Mouse (Mus musculus) granulocyte monocyte progenitor cell, adult 5-6 weeks (primary cell): ENCODE measurements around the gene Anapc15. TPM values are rescaled to one million over a fixed set of nuclear protein-coding genes. Genes with fewer than 3 reads are reported as not detected.

Source experiments
- ATAC-seq: replicated peaks from 2 replicates; pipeline ENCODE4 v1.8.0; 2016; ENCODE audit warnings: mild to moderate bottlenecking, moderate TSS enrichment, inconsistent platforms; ENCODE audit not compliant: poor library complexity, severe bottlenecking
- total RNA-seq, 2 experiments: library from RNA; stranded (forward) in 1 of 2; stranded (reverse) in 1 of 2; fragments of 200-712, 200-1000 nt in 1 of 2; fragments of >200 nt in 1 of 2; fragmentation: Nextera tagmentation in 1 of 2; gene quantifications; 2 replicates each; pipeline ENCODE4 v1.2.3; 2014 to 2017

The Anapc15 gene
- 111 and 144 TPM in 2 replicates for total RNA-seq (2014; fragmentation: Nextera tagmentation)
- 80.1 and 145 TPM in 2 replicates for total RNA-seq (2017)

GRCm38 (mm10) chr7:101863415-101863814 is at the start of gene Anapc15:
TSS of gene Anapc15 (plus strand) at chr7:101863715.
- ATAC-seq: peak; percentile 35; the same call in 1 of the 2 replicates

DNA sequence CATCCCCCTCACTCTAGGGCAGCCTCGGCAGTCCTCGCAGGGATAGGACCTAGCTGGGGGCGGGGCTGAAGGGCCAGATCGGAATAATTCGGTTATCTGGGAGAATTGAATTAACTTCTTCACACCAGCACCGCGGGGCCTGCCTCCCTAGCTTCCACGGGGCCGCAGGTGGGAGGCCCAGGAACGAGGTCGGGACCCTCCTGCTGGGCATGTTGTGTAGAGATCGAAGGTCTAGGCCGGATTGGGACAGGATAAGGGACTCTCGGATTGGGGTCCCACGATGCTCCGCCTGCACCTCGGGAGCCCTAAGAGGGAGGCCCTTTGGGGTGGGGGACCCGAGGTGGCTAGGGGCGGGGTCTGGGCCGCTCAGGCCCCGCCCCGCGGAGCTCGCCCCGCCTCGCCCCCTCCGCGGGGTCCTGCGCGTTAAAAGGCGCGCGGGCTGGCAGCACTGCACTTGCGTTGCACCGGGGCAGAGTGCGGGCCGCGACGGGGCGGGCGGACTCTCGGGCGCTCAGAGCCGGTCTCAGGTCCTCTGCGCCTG is 45.6 kb upstream of the Anapc15 start, which contains the start of gene Phox2a:
Gene Phox2a, plus strand, starts transcription at position 453 of the 541 bp plus-strand sequence.
- ATAC-seq: no peak

GRCm38 (mm10) chr7:101820295-101821030 is 43.1 kb upstream of the Anapc15 start:
- ATAC-seq: no peak

- peak; percentile 60 for ATAC-seq
These were observed 41.7 kb upstream of the Anapc15 start for GRCm38 (mm10) chr7:101821571-101822501.

DNA sequence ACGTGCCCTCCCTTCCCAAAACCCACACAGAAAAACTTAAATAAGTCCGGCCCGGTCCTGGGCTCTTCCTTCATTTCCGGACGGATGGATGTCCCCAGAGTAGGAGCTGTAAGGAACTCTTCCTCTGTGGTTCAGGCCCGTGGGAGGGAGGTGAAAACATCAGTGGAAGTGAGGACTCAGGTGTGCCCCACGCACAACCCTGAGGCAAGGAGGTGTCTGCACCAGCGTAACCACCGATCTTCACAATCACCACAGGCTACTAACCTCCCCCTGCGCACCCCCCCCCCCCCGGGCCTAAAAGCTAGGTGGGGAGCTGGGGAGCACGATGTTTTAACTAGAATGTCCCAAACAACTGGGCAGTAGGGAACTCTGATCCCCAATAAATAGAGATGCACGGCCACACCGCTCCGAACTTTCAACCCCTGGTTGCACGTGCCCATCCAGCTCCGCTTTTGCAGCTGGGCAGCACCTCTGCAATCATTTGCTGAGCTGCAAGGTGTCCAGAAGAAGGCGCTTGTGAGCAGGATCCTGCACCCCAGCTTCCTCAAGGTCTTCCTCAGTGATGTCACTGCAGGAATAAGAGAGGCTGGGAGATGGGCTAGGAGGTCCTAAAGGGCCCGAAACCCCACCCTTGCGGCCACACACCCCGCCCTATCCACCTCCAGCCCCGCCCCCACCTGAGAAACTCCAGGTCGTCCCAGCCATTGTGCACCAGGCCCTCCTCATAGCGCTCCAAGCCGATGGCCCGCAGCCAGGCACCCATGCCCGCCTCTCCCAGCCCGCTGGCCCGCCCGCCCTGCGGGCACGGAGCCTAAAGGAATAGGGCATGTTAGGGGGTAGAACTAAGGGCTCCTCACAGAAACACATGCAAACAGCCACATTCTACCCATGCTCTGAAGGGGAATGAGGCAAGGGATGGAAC is 40.4 kb upstream of the Anapc15 start:
- ATAC-seq: no peak

DNA sequence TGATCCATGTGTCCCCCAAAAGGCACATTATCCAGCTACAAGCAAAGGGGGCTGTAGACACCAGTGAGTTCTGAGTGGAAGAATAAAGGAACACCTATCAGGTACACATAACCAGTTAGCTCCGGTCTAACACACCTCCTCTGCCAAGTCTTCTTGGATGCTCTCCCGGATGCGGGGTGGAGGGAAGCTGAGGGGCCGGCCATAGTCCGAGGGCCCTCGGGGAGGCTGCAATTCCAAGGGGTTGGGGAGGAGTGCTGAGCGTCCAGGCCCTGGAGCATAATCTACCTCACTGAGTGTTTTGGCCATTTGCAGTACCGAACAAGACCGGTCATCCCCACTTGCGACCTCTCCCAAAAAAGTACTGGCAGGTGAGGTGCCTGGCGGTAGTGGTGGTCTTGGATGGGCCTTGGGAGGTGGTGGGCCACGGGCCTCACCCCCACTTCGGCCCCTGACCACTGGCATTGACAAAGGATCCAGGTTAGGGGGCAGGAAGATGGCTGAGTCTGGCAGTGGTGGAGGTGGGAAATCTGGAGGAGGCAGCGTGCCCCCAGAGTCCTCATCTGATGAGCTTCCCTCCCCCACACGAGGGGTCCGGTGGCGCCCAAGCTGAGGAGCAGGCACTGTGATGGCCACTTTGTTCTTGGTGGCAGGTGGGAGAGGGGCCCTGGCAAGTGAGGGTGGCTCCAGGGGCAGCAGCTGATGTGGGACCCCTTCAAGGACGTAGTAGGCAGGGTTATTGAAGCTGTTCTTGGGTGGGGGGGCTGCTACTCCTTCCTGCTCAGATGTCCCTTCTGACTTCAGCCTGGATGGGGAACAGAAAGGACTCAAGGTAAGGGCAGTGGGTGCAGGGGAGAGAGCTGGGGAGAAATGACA is 39.5 kb upstream of the Anapc15 start:
- no peak for ATAC-seq

DNA sequence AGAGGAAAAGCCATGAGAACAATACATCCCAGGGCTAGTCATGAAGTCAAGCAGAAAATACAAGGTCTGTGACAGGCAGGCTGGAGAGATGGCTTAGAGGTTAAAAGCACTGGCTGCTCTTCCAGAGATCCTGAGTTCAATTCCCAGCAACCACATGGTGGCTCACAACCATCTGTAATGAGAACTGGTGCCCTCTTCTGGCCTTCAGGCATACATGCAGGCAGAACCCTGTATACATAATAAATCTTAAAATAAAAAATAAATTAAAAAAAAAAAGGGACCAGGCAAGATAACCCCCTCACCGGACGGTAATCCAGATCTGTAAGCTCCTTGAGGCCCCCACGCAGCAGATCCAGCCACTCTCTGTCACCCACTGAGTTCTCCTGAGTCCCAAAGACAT is 33.1 kb upstream of the Anapc15 start:
- ATAC-seq: no peak

- no peak for ATAC-seq
These were observed 32.1 kb upstream of the Anapc15 start for GRCm38 (mm10) chr7:101831437-101831836.

GRCm38 (mm10) chr7:101832372-101832771 is 31.1 kb upstream of the Anapc15 start:
- no peak for ATAC-seq

DNA sequence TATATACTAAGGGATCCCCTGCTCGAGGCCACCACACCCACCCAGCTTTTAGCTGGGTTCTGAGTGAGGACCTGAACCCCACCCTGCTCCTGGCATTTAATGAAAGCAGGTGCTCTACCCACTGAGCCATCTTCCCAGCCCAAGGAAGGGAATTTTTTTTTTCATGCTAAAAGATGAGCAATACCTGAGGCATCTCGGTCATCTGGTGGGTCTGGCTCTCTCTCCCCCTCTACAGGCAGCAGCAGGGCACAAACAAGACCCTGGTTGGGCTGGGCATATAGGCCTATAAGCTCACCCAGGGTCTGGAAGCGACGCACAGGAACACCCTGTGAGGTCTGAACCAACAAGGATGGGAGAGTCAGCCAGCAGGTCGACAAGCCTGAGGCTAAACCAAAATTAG is 30.2 kb upstream of the Anapc15 start:
- ATAC-seq: no peak

DNA sequence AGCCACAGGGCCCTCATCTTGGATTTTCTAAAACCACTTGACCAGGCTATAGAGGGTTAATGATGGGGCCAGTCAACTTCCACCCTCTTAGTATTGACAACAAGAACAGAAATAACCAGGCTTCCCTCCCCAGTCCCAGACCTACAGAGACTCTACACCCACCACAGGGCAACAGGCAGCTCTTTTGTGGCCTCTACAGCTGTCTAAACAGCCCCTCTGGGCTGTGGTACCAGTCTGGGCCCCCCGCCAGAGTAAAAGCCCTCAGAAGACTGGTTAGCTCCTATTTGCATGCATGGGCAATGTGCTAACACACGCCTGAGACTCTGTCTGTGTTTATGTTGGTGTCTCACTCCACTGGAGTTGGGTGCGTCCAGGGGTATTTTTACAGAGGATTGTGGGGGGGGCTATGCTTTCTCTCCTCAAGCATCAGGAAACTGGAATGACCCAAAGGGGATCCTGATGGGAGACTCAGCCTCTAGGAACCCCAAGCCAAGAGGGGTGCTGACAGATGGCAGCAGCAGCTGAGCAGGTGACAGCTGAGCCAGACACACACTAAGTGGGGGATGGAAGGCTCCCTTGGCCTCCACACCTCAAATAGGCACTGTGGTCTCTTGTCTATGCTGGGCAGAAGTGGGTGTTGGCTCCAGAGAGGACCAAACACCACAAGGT is 29.5 kb upstream of the Anapc15 start:
- no peak for ATAC-seq

- ATAC-seq: no peak
These were observed 28.6 kb upstream of the Anapc15 start for GRCm38 (mm10) chr7:101834903-101835302.

GRCm38 (mm10) chr7:101835457-101836109 is 27.9 kb upstream of the Anapc15 start:
- no peak for ATAC-seq

GRCm38 (mm10) chr7:101836271-101837153 is 27.0 kb upstream of the Anapc15 start:
- peak; percentile 48 for ATAC-seq

DNA sequence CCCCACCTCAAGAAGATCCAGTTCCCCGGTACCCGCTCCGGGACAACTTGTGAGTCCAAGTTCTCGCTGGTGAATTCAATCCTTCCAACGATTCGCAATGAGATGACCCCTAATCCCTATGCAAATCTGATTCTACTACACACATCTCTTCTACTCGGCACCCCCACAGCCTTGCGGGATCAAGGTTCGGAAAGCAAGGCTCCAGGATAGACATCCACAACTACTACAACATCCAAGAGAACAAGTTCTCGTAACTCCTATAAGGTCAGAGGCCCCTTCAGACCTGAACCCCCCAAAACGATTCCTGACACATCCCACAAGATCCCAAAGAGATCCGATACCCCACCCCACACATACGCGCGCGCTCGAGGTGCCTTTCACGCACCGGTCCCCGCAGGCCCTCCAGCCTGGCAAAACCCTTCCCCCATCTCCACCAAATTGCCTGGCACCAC is 26.3 kb upstream of the Anapc15 start:
- ATAC-seq: 0 out of 2 replicates have a peak, but pooled peaks have one; percentile 1

- peak; percentile 36 for ATAC-seq
These were observed 25.7 kb upstream of the Anapc15 start, which contains the start of gene Inppl1 for GRCm38 (mm10) chr7:101837606-101838471. TSS of gene Inppl1 (minus strand) at chr7:101838229.
